Mouse (Mus musculus) forebrain, embryonic 15.5 days (tissue): ENCODE data around the gene Ttc7. TPM values are rescaled to one million over a fixed set of nuclear protein-coding genes. Genes with fewer than 3 reads are reported as not detected.

ENCODE experiments used
- ATAC-seq: fragments of 200-750 bp; cut with Nextera tagmentation; replicated peaks from 2 replicates; pipeline ENCODE4 v1.8.0; 2017; ENCODE audit warnings: mild to moderate bottlenecking, moderate TSS enrichment, moderate library complexity
- H3K27ac ChIP-seq: fragments of 300-500 bp; sonication (generic); replicated peaks from 2 replicates; pipeline ENCODE4 v1.5.1; 2015; ENCODE audit warnings: mild to moderate bottlenecking, inconsistent platforms
- H3K27me3 ChIP-seq: fragments of 300-500 bp; sonication (generic); 2 replicates; pipeline ENCODE4 v1.6.1; 2015; ENCODE audit warnings: inconsistent platforms
- H3K36me3 ChIP-seq: fragments of 300-500 bp; sonication (generic); 2 replicates; pipeline ENCODE4 v1.6.1; 2015; ENCODE audit warnings: mild to moderate bottlenecking, inconsistent platforms
- H3K4me1 ChIP-seq: fragments of 300-500 bp; sonication (generic); 2 replicates; pipeline ENCODE4 v1.6.1; 2015; ENCODE audit warnings: inconsistent platforms
- H3K4me2 ChIP-seq: fragments of 300-500 bp; sonication (generic); replicated peaks from 2 replicates; pipeline ENCODE4 v1.6.1; 2015; ENCODE audit warnings: mild to moderate bottlenecking, inconsistent platforms
- H3K4me3 ChIP-seq: fragments of 300-500 bp; sonication (generic); 2 replicates; pipeline ENCODE4 v1.5.1; 2015; ENCODE audit warnings: mild to moderate bottlenecking, inconsistent platforms
- H3K9ac ChIP-seq: fragments of 300-500 bp; sonication (generic); replicated peaks from 2 replicates; pipeline ENCODE4 v1.6.1; 2015; ENCODE audit warnings: mild to moderate bottlenecking, inconsistent platforms
- H3K9me3 ChIP-seq: fragments of 300-500 bp; sonication (generic); 2 replicates; pipeline ENCODE4 v1.6.1; 2016; ENCODE audit warnings: inconsistent platforms
- WGBS: fragments of 180-500 bp; shearing (Covaris S2); methylation state at CpG from one replicate; pipeline ENCODE4 v1.1.7; 2015; ENCODE audit warnings: mixed read lengths; 5-methylcytosine and 5-hydroxymethylcytosine counted together
- polyA plus RNA-seq: library from polyadenylated mRNA; unstranded; fragments of >200 nt; fragmentation: Nextera tagmentation; extraction: Ambion mirVana; gene quantifications from 2 replicates; pipeline ENCODE4 v1.2.1, GENCODE M21; 2015

Ttc7 gene
- polyA plus RNA-seq, 1 experiment from 2014 or later, result 4.8 TPM

- H3K4me2 ChIP-seq, result no peak overlapping the region
- no peak overlapping the region for H3K27ac ChIP-seq
- 96% methylated on average over 12 of the region's 12 CpGs for WGBS
- no peak overlapping the region for H3K9ac ChIP-seq
- no peak for ATAC-seq
- H3K27me3 ChIP-seq, result no peaks in the 10 kb centered on the region
- H3K4me1 ChIP-seq, result peaks cover 32% of the 10 kb centered on the region
- no peak overlapping the region for H3K4me3 ChIP-seq
- no peaks in the 10 kb centered on the region for H3K9me3 ChIP-seq
- H3K36me3 ChIP-seq, result no peaks in the 10 kb centered on the region
These were observed 51.5 kb downstream of the Ttc7 start for GRCm38 (mm10) chr17:87334162-87334561.

GRCm38 (mm10) chr17:87335152-87335551 lies 52.5 kb downstream of the Ttc7 start:
- H3K27ac ChIP-seq, result no peak overlapping the region
- peaks cover 28% of the 10 kb centered on the region for H3K4me1 ChIP-seq
- no peaks in the 10 kb centered on the region for H3K9me3 ChIP-seq
- 85% methylated on average over 14 of the region's 14 CpGs for WGBS
- no peak overlapping the region for H3K4me2 ChIP-seq
- no peak overlapping the region for H3K4me3 ChIP-seq
- H3K27me3 ChIP-seq, result no peaks in the 10 kb centered on the region
- H3K36me3 ChIP-seq, result no peaks in the 10 kb centered on the region
- H3K9ac ChIP-seq, result no peak overlapping the region
- ATAC-seq, result no peak

- no peaks in the 10 kb centered on the region for H3K27me3 ChIP-seq
- H3K9ac ChIP-seq, result no peak overlapping the region
- H3K27ac ChIP-seq, result no peak overlapping the region
- 70% methylated on average over 2 of the region's 2 CpGs for WGBS
- no peak overlapping the region for H3K4me3 ChIP-seq
- no peak overlapping the region for H3K4me2 ChIP-seq
- H3K9me3 ChIP-seq, result no peaks in the 10 kb centered on the region
- no peaks in the 10 kb centered on the region for H3K36me3 ChIP-seq
- peaks cover 22% of the 10 kb centered on the region for H3K4me1 ChIP-seq
- no peak for ATAC-seq
These were observed 53.0 kb downstream of the Ttc7 start for GRCm38 (mm10) chr17:87335727-87336126.

GRCm38 (mm10) chr17:87336910-87337309 lies 54.2 kb downstream of the Ttc7 start:
- Histone ChIP-seq H3K36me3 (no peaks in the 10 kb centered on the region), H3K4me3 (no peak overlapping the region), H3K4me1 (peaks cover 10% of the 10 kb centered on the region), H3K27ac (no peak overlapping the region), H3K9ac (no peak overlapping the region), H3K4me2 (no peak overlapping the region), H3K27me3 (no peaks in the 10 kb centered on the region), H3K9me3 (no peaks in the 10 kb centered on the region)
- WGBS, result 77% methylated on average over 12 of the region's 12 CpGs
- no peak for ATAC-seq

- peaks cover 2% of the 10 kb centered on the region for H3K4me1 ChIP-seq
- H3K9me3 ChIP-seq, result no peaks in the 10 kb centered on the region
- no peaks in the 10 kb centered on the region for H3K36me3 ChIP-seq
- no peak overlapping the region for H3K4me3 ChIP-seq
- ATAC-seq, result no peak
- H3K27me3 ChIP-seq, result no peaks in the 10 kb centered on the region
- H3K9ac ChIP-seq, result no peak overlapping the region
- H3K4me2 ChIP-seq, result no peak overlapping the region
- H3K27ac ChIP-seq, result no peak overlapping the region
- 91% methylated on average over 7 of the region's 7 CpGs for WGBS
These were observed 55.0 kb downstream of the Ttc7 start for GRCm38 (mm10) chr17:87337683-87338082.

- no peaks in the 10 kb centered on the region for H3K4me1 ChIP-seq
- H3K36me3 ChIP-seq, result no peaks in the 10 kb centered on the region
- no peak overlapping the region for H3K4me2 ChIP-seq
- H3K9me3 ChIP-seq, result no peaks in the 10 kb centered on the region
- H3K27ac ChIP-seq, result no peak overlapping the region
- WGBS, result 72% methylated on average over 1 of the region's 1 CpGs
- H3K9ac ChIP-seq, result no peak overlapping the region
- no peaks in the 10 kb centered on the region for H3K27me3 ChIP-seq
- H3K4me3 ChIP-seq, result no peak overlapping the region
- no peak for ATAC-seq
These were observed 56.4 kb downstream of the Ttc7 start for GRCm38 (mm10) chr17:87339122-87339521.

GRCm38 (mm10) chr17:87343060-87343703 lies 60.5 kb downstream of the Ttc7 start:
- no peaks in the 10 kb centered on the region for H3K9me3 ChIP-seq
- no peak overlapping the region for H3K4me3 ChIP-seq
- no peak overlapping the region for H3K4me2 ChIP-seq
- no peak overlapping the region for H3K27ac ChIP-seq
- no peaks in the 10 kb centered on the region for H3K4me1 ChIP-seq
- WGBS, result 81% methylated on average over 8 of the region's 8 CpGs
- no peaks in the 10 kb centered on the region for H3K27me3 ChIP-seq
- H3K36me3 ChIP-seq, result no peaks in the 10 kb centered on the region
- no peak for ATAC-seq
- H3K9ac ChIP-seq, result no peak overlapping the region

- H3K27me3 ChIP-seq, result no peaks in the 10 kb centered on the region
- no peak overlapping the region for H3K9ac ChIP-seq
- H3K27ac ChIP-seq, result no peak overlapping the region
- H3K9me3 ChIP-seq, result no peaks in the 10 kb centered on the region
- ATAC-seq, result no peak
- no peak overlapping the region for H3K4me3 ChIP-seq
- H3K4me2 ChIP-seq, result no peak overlapping the region
- no peaks in the 10 kb centered on the region for H3K36me3 ChIP-seq
- no peaks in the 10 kb centered on the region for H3K4me1 ChIP-seq
- WGBS, result 77% methylated on average over 18 of the region's 18 CpGs
These were observed 62.0 kb downstream of the Ttc7 start for GRCm38 (mm10) chr17:87344441-87345251.

GRCm38 (mm10) chr17:87345252-87345593 lies 62.5 kb downstream of the Ttc7 start:
- Histone ChIP-seq H3K27me3 (no peaks in the 10 kb centered on the region), H3K4me2 (no peak overlapping the region), H3K4me3 (no peak overlapping the region), H3K36me3 (no peaks in the 10 kb centered on the region), H3K4me1 (no peaks in the 10 kb centered on the region), H3K9me3 (no peaks in the 10 kb centered on the region), H3K9ac (no peak overlapping the region), H3K27ac (no peak overlapping the region)
- WGBS, result 70% methylated on average over 4 of the region's 4 CpGs
- no peak for ATAC-seq

GRCm38 (mm10) chr17:87348353-87348752 lies 65.7 kb downstream of the Ttc7 start:
- Histone ChIP-seq H3K9me3 (no peaks in the 10 kb centered on the region), H3K4me2 (no peak overlapping the region), H3K36me3 (no peaks in the 10 kb centered on the region), H3K27me3 (no peaks in the 10 kb centered on the region), H3K4me1 (peaks cover 7% of the 10 kb centered on the region; the same call in 1 of the 2 replicates), H3K4me3 (no peak overlapping the region), H3K27ac (no peak overlapping the region), H3K9ac (no peak overlapping the region)
- 45% methylated on average over 9 of the region's 9 CpGs for WGBS
- ATAC-seq, result no peak

- Histone ChIP-seq H3K36me3 (no peaks in the 10 kb centered on the region), H3K27me3 (no peaks in the 10 kb centered on the region), H3K9ac (no peak overlapping the region), H3K9me3 (no peaks in the 10 kb centered on the region), H3K4me1 (peaks cover 7% of the 10 kb centered on the region; the same call in 1 of the 2 replicates), H3K4me2 (no peak overlapping the region), H3K4me3 (no peak overlapping the region), H3K27ac (no peak overlapping the region)
- no peak for ATAC-seq
- WGBS, result 24% methylated on average over 9 of the region's 9 CpGs
These were observed 66.4 kb downstream of the Ttc7 start for GRCm38 (mm10) chr17:87349069-87349468.

- H3K4me1 ChIP-seq, result peaks cover 7% of the 10 kb centered on the region; the same call in 1 of the 2 replicates
- no peak overlapping the region for H3K4me2 ChIP-seq
- no peaks in the 10 kb centered on the region for H3K36me3 ChIP-seq
- no peak overlapping the region for H3K27ac ChIP-seq
- ATAC-seq, result no peak
- no peaks in the 10 kb centered on the region for H3K9me3 ChIP-seq
- no peak overlapping the region for H3K4me3 ChIP-seq
- WGBS, result 71% methylated on average over 9 of the region's 9 CpGs
- H3K9ac ChIP-seq, result no peak overlapping the region
- no peaks in the 10 kb centered on the region for H3K27me3 ChIP-seq
These were observed 66.9 kb downstream of the Ttc7 start for GRCm38 (mm10) chr17:87349575-87349974.
